Mouse (Mus musculus) T-helper 1 cell (primary cell): ENCODE data around the gene Zic5.

Experiments used
- in situ Hi-C: fragments of 300-600 bp; cut with MboI, MseI; formaldehyde crosslinking; loops from one replicate; pipeline ENCODE4 v1.15.1; 2025; ENCODE audit warnings: high pct_unique_total_duplicates

The Zic5 gene

DNA sequence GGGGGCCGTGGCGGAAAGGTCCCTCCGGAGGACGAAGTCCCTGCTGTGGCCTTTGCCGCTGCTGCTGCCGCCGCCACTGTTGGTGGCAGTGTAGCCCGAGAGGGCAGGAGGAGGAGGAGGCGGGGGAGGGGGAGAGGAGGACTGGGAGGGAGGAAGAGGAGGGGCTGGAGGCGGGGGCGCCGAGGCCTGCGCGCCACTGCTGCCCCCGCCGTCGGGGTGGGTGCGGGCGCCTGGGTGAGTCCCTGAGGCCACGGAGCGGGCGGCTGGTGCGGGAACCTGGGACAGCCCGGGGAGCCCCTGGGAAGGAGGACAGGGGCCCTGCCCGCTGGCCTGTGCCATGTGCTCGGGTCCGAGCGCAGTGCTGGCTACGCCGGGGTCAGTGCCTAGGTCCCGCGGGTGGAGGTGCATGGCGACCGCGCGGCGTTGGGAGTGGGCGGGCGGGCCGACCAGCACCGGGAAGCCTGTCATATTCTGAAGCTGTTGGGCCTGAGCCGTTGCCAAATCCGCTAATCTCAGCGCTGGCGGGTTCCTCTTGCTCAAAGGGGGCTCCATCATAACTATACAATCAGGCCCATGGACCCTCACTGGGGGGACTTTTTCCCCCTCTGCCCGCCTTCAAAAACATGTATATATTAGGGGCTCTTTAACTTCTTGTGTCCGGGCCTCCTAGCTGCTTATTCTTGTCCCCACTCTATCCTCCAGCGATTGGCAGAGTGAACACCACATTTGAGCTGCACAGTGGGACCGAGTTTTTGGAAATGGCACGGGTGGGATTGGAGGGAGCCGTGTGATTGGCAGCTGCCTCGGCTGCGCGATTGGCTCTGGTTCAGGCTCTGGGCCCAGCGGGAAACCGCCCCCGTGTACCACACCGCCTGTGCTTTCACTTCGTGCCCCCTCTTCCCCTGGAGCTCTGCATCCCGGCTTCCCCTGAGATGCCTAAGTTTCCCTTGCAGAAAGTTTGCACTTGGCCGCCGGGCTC, at the start of gene Zic5:
Zic5 (minus strand) TSS at position 915 of the 979 bp plus-strand sequence.
- in situ Hi-C loops = no loop called here

DNA sequence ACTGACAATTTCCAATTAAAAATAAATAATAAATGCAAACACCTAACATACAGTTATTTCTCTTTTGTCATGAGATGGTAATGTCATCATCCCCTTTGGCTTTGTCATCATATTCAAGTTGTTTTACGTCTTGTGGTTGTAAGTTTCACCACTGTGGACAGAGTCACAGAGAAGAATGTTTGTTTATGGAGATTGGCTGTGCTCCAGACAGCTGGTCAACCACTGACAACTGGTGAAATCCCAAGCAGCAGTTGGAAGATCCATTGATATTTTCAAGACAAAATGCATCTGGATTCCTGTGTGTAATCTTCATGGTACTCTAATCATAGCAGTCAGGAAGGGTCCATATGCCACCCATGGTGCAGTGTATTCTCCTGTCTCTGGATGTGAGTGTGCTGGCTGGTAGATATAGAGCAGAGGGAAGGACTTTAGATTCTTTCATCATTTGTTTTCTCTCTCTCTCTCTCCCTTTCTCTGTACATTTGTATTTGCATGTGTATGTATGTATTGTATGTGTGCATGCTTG, 48.1 kb upstream of the Zic5 start:
- in situ Hi-C loops = loop anchor here (5.0 to 10.0 kb wide), 2 partner anchors 74 to 361 kb away; no protein-coding TSS in a partner anchor

DNA sequence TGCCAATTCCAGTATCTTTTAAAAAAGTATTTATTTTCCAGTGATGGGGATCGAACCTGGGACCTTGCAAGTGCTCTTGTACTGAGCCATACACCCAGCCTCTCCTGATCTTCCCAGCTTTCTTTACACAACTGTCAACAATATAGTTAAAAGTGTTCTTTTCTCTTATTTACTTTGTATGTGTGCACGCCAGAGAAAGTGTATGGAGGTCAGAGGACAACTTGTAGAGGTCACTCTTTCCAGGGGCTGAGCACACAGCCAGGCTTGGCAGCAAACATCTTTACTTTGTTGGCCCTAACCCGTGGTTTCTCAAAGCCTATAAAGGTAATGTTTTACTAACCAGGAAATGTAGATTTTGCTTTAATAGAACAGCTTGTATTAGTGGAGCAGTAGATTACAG, 46.0 kb upstream of the Zic5 start:
- in situ Hi-C loops = loop anchor here (5.0 to 10.0 kb wide), 2 partner anchors 76 to 363 kb away; no protein-coding TSS in a partner anchor

DNA sequence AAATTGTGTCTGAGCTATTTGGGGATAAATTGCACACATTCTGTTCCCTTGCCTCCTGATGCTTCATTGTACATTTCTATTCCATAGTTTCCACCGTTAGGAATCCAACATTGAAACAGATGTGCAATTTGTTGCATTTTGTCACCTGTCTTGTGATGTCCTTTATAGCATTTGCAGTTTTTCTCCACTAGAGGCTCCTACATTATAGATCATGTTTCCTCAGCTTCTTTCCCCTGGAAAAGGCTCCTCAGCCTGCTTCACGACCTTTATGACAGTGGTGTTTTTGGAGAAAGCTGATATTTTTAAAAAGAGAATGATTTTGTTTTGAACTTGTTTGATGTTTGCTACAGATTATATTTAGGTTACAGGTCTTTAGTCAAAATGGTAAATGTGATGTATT, 43.6 kb upstream of the Zic5 start:
- in situ Hi-C loops = no loop called here

DNA sequence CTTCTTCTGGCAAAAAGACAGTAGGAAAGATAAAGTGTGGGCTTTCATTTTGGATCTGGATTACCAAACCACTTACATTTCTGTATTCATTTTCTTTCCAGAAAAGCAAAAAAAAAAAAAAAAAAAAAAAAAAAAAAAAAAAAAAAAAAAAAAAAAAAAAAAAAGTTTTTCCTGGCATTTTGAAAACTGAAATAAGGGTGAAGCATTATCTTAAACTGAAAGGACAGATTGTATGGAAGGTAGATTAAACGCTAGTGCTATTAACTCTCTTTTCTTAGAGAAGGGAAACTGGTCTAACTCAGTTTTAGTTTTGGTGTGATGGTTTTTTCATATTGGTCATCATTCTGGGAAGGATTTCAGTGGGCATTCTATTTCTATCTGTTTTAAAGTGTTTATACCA, 26.5 kb upstream of the Zic5 start:
- in situ Hi-C loops = no loop called here

DNA sequence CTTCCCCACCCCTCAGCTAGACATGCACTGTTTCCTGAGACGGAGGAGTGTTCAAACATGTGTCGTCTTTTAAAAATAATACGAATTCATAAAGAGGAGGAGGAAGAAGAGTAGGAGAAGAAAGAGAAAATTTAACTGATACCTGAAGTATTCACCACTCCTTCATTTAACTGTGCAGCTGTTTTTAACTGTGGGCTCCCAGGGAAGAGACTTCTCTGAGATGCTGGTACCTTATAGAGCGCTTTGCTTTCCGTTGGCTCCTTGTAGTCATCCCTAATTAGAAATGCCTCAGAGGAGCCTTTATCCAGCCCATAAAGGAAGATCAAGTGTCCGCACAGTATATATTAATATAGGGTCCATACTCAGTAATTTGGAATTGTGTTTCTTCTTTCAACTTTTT, 26.0 kb upstream of the Zic5 start:
- in situ Hi-C loops = no loop called here

DNA sequence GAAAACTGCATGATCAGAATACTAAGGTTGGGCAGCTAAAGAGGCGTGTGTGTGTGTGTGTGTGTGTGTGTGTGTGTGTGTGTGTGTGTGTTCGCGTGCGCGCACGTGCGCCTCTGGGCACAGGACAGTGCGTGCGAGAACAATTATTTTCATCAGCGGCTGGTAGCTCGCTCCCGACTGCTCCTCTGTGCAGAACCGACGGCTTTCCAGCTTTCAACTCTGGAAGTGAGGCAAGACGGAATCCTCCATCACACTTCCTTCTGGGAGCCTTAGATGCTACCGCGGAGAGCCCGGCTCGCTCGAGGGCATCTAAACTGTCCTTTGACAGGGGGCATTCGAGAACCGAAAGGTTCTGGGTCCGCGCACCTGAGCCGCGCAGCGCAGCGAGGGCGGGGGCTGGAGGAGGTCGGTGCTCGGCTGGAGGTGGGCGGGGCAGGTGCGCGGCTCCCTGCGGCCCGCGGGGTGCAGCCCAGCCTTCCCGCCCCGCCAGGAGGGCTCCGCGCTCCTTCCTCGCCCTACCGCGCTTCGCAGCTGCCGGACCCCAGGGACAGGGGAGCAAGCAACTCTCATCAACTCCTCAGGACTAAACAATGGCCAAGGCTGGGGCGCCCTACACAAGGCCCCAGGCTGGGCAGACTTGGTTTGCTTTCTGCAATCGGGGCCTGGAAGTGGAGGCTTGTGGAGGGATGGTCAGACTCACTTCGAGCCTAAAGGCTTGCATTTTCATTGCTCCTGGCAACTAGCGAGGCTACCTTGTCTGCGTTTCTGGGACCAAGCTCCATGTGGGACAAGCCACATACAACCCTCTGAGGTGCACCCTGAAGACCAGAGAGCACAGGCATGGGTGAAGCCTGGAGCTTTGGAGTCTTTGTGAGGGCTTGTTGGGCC, 25.2 kb upstream of the Zic5 start, which contains the start of gene Gm10837:
Gm10837 (plus strand) TSS at position 146 of the 888 bp plus-strand sequence.
- in situ Hi-C loops = no loop called here

DNA sequence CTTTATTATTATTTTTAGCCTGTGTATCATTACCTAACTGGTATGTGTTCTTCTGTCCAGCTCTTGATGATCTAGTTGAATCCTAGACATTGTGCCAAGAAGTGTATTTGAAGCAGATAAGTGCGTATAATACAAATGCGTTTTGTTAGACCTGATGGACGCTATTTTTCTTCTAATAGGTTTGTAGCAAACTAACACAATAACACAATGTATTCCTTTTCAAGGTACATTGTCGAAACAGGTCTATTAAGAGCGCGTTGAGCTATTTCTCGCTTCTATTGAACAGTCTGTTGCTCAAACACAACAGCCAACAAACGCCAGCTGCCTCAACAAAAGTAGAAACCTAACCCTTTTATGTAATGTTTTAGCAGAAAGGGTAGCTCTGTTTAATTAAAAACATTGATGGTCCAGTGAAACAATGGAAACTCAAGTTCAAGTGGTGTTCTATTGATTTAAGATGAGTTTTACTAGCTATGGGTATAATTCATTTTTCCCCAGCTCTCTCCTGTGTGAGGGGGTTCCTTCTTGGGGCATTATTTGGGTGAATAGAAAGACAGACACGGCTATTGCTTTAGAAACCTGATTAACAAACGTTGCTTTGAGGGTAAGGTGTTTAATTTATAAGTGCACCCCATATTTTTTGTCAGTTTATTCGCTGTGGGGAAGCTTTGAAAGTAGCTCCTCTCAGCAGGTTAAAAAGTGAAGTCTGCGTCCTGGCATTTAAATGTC, 24.4 kb upstream of the Zic5 start:
- in situ Hi-C loops = loop anchor here (5.0 kb wide), 1 partner anchor 407 kb away; no protein-coding TSS in a partner anchor

DNA sequence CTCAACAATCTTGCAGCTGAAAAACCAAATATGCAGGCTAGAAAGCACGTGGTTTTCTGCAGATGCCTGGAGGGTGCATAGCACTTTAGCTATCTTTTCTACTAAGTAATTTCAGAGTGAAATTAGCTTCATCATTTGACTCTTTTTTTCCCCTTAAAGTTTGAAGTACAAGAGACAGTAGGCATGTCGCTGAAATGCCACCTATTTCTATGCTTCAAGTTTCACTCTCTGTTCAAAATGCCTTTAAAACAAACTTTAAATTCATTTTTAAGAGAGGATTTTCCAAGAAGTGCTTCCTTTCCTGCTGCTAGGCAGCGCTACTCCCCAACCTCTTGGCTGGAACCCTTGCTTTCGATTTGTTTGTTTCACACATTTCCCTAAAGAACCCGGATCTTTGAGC, 23.6 kb upstream of the Zic5 start:
- in situ Hi-C loops = loop anchor here (5.0 kb wide), 1 partner anchor 408 kb away; no protein-coding TSS in a partner anchor

DNA sequence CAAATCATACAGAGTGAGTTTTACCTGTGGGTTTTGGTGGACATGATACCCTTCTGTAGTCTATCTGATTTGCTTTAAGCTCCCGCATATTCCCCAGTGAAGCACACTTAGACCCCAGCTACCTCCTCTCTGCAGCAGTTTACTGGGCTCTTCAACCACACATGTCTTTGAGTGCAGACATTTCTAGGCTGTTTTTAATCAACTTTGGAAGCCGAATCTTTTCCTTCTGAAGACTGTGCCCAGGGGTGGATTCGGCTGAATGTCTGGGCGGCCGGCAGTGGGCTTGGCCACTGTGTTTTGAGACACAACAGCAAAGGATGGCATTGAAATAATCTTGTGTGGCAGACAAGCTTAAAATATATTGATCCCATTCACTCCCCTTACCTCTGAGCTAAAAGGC, 21.9 kb upstream of the Zic5 start:
- in situ Hi-C loops = loop anchor here (5.0 kb wide), 1 partner anchor 410 kb away; no protein-coding TSS in a partner anchor

DNA sequence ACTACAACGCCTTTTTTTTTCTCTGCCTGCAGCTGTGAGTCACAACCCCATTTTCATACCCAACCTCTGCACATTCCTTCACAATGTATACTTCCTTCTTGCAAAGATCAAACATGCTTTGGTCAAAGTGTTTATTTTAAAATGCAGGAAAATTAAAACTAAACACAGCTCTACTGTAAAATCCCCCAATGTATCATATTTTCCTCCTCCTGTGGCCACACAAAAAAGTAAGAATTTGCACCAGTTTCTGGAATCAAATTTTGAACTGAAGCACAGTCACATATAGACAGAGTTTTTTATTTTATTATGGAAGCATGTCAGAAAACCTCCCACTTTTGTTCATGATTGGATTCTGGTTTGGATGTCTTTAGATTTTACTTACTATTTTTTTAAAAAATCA, 21.1 kb upstream of the Zic5 start:
- in situ Hi-C loops = loop anchor here (5.0 kb wide), 1 partner anchor 411 kb away; no protein-coding TSS in a partner anchor

DNA sequence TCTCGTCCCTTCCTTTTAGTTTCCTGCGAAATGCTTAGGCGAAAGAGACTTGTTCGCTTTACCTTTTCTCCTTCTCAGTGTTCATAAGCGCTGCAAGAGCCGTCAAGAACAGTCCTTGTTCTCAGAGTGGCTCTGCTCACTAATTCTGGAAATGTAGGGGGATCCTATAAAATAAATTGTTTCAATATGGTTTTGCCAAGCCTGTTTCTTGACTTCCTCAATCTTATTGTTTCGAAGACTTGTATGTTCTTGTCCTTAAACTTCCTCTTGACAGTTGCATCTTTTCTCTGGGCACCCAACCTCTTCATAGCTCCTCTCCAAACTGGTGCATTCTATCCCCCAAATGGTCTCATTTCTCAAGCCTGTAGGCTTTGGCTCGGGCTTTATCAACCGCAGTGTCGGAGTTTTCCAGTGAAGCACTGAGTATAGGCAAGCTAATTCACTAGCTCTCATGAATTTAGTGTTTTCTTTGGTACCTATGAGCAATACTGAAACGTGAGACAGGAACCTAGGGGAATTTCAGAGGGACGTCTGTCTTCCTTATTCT, 20.2 kb upstream of the Zic5 start:
- in situ Hi-C loops = loop anchor here (5.0 kb wide), 1 partner anchor 412 kb away; no protein-coding TSS in a partner anchor

DNA sequence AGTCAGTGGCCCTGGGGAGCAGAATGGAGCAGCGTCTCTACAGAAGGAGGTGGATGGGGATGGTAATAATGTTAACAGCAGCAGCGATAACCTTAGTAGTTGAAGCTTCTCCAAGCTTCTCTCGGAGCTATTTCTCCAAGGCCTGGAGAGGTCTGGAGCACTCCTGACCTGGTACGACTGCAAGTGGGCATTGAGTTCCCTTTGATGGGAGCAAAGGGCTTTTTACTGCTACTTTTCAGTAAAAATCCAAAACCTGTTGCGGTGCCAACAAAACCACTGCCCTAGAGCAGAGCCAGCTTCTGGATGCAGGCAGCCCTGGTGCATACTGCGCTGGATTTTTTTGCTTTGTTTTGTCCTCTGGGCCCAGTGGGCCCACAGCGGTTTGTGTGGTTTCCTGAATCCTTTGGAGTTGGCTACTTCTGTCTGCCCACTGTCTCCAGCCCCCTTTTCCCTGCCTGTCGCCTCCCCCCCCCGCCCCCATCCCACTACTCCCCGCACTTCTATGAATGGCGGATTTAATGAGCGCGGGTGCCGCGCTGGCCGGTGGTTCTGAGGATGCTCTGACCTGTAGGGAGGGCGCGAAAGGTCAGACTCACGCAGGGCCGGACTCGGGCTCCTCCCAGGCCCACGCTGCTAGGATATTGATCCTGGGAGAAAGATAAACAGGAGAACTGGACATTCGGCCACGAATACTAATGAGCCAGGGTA, 19.5 kb upstream of the Zic5 start:
- in situ Hi-C loops = loop anchor here (5.0 kb wide), 1 partner anchor 412 kb away; no protein-coding TSS in a partner anchor

DNA sequence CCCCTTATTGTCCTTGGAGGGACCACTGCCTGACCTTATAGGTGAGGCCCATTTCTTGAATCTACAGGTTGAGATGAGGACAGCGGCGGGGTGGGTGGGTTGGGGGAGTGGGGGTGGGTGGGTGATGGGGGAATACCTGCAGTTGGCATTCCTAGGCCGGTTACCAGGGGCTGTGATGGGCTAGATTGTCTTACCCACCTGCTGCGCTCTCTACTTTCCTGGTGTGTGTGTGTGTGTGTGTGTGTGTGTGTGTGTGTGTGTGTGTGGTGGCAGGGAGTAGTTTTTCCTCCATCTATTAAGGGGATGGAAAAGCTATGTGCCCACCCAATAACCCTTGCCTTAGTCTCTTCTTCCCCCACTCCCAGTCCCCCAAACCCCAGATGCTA, 19.0 kb upstream of the Zic5 start:
- in situ Hi-C loops = no loop called here

DNA sequence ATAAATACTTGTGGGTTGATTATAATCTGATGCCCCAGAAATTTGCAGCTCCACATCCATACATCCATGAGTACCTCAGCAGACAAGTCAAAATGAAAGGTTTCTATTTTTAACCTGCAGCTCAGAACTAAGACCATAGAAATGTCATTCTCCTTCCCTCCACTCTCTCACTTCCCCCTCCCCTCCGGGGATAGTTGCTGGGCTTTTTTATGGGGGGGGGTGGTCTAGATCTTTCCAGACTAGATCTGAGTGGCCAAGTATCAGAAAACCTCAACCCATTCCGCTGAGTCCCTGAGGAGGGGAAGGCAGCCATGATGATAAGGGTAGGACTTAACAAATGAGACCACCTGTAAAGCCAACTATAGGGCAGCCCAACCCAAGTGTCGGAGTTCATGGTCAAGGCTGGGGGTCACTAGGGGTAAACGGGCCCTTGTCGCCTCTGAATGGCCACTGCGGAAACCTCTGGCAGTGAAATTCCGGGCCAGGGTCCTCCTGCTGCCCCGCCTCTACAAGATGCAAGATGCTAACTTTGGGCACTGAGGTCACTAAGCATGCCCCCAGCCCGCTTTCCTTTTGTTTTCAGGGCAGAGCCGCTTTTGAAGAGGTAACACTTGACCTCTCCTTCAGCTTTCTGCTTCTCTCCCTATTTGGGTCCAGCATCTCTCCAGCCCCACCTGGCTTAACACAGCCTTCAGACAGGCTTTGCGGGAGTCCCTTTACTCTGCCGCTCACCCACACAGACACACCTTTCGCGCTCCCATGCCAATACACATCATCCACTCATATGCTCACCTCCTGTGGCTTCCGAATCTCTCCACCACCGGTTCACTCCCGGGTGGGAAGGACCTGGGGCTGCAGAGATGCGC, 18.3 kb upstream of the Zic5 start:
- in situ Hi-C loops = no loop called here

DNA sequence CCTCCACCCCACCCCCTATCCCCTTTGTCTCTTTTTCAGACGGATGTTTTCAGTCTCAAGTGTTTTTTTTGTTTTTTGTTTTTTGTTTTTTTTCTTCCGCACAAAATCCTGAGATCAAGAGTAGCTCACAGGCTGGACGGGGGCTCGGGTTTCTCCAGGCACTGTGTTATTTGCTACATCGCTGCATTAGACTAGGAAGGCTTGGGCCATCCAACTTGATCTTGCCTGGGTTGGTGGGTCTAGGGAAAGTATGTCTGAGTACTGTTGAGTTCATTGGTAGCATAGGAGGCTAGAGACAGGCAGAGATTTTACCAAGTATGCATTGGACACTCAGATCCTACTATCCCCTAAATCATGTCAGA, 17.5 kb upstream of the Zic5 start:
- in situ Hi-C loops = no loop called here

DNA sequence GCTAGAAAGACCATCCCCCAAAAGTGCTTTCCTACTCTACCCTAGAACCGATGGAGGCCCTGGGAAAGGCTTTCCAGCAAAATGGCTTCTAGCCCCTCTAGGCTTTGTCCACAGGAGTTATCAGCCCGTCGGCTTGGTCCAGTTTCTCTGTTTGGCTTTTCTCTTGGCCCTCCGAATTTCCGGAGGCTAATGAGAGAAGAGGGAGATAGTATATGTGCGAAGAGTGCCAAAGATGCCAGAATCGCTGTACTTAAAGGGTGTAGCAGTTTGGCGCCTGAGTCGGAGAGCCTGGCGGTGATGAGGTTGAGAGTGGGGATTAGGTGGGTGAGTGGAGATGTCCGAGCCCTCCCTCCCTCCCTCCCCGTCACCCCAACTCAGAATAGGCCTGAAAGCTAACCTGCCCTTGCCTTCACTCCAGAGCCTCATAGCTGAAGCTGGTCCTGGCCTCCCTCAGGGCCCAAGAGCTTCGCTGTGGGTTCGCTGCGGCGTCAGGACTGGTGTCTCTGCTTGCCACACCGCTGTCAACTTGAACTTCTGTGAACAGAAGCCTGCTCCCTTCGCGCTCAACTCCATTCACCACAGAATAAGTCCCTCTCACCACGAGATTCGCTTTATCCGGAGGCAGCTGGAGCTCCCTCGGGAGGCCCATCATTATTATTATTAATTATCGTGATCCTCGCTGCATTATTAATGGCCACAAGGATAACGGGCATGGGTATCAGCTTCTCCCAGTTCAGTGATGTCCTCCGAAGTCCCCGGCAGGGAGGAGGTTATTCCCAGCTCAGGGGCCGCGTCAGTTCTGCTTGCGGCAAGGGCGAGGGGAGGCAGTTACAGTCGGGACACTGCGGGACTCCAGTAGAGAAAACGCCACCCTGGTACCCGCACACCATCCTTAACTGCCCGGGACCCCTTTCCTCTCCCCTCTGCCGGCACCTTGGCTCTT, 16.9 kb upstream of the Zic5 start:
- in situ Hi-C loops = no loop called here

DNA sequence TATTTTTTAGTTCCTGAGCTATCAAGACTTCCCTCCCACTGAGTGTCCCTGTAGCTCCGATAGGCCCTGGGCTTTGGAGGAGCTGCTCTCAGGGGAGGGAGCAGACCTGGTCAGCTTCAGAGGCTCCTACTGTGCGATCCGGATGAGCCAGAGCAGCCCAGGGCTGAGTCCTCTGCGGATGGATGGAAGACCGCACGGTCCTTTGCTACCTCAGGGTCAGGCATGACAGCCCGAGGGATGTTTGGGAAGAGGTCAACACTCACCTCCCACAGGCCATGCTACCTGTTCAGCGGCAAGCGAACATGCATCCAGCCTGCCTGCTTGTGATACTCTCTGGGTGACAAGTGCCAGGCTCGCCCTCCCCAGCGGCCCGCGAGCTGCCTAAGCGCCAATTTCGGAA, 15.7 kb upstream of the Zic5 start:
- in situ Hi-C loops = no loop called here
